Mouse (Mus musculus) ovary, postnatal 36 days (tissue): ENCODE measurements around the gene Carm1.
A peak's percentile ranks its signal among the peaks of the same experiment; 100 is the strongest.

ENCODE experiments used
- DNase-seq: peaks from one replicate; pipeline ENCODE4 v3.0.0; 2022; ENCODE audit warnings: low spot score, mixed read lengths

The Carm1 gene

GRCm38 (mm10) chr9:21614864-21615616, 68.3 kb downstream of the Carm1 start:
- no peak for DNase-seq

- DNase-seq, result peak; percentile 100
These were observed 69.0 kb downstream of the Carm1 start, which contains the start of gene Smarca4 for GRCm38 (mm10) chr9:21615617-21616231. Smarca4 (plus strand) TSS chr9:21616169.

- DNase-seq, result peak; percentile 92
These were observed 69.6 kb downstream of the Carm1 start for GRCm38 (mm10) chr9:21616232-21616781.

GRCm38 (mm10) chr9:21617066-21617465, 70.4 kb downstream of the Carm1 start:
- no peak for DNase-seq

- DNase-seq, result no peak
These were observed 73.5 kb downstream of the Carm1 start for GRCm38 (mm10) chr9:21620229-21620628.

- DNase-seq, result no peak
These were observed 76.0 kb downstream of the Carm1 start for GRCm38 (mm10) chr9:21622676-21623075.

- DNase-seq, result no peak
These were observed 78.9 kb downstream of the Carm1 start for GRCm38 (mm10) chr9:21625342-21626339.

GRCm38 (mm10) chr9:21626571-21626970, 79.9 kb downstream of the Carm1 start:
- no peak for DNase-seq

- DNase-seq, result no peak
These were observed 80.6 kb downstream of the Carm1 start for GRCm38 (mm10) chr9:21627145-21627795.

GRCm38 (mm10) chr9:21630673-21631072, 84.0 kb downstream of the Carm1 start:
- no peak for DNase-seq

GRCm38 (mm10) chr9:21633106-21633505, 86.4 kb downstream of the Carm1 start:
- DNase-seq, result no peak

- no peak for DNase-seq
These were observed 88.9 kb downstream of the Carm1 start for GRCm38 (mm10) chr9:21635639-21636038.

- no peak for DNase-seq
These were observed 92.3 kb downstream of the Carm1 start for GRCm38 (mm10) chr9:21639031-21639430.
